Mouse (Mus musculus) midbrain, embryonic 13.5 days (tissue): ENCODE measurements around the gene Insc. TPM values are rescaled to one million over a fixed set of nuclear protein-coding genes. Genes with fewer than 3 reads are reported as not detected.

ENCODE experiments used
- ATAC-seq: fragments of 200-750 bp; cut with Nextera tagmentation; 2 replicates; pipeline ENCODE4 v1.8.0; 2017; ENCODE audit warnings: mild to moderate bottlenecking, moderate TSS enrichment, moderate library complexity
- H3K27ac ChIP-seq: fragments of 300-500 bp; sonication (generic); 2 replicates; pipeline ENCODE4 v1.5.1; 2015; ENCODE audit warnings: inconsistent platforms, mild to moderate bottlenecking, moderate library complexity
- H3K27me3 ChIP-seq: fragments of 300-500 bp; sonication (generic); 2 replicates; pipeline ENCODE4 v1.6.1; 2015; ENCODE audit warnings: mild to moderate bottlenecking, inconsistent platforms
- H3K36me3 ChIP-seq: fragments of 300-500 bp; sonication (generic); 2 replicates; pipeline ENCODE4 v1.6.1; 2015; ENCODE audit warnings: mild to moderate bottlenecking, inconsistent platforms
- H3K4me1 ChIP-seq: fragments of 300-500 bp; sonication (generic); replicated peaks from 2 replicates; pipeline ENCODE4 v1.6.1; 2015; ENCODE audit warnings: inconsistent platforms
- H3K4me2 ChIP-seq: fragments of 300-500 bp; sonication (generic); replicated peaks from 2 replicates; pipeline ENCODE4 v1.6.1; 2015; ENCODE audit warnings: moderate library complexity, mild to moderate bottlenecking, inconsistent platforms
- H3K4me3 ChIP-seq: fragments of 300-500 bp; sonication (generic); replicated peaks from 2 replicates; pipeline ENCODE4 v1.5.1; 2015; ENCODE audit warnings: mild to moderate bottlenecking, inconsistent platforms
- H3K9ac ChIP-seq: fragments of 300-500 bp; sonication (generic); replicated peaks from 2 replicates; pipeline ENCODE4 v1.6.1; 2015; ENCODE audit warnings: mild to moderate bottlenecking, inconsistent platforms
- H3K9me3 ChIP-seq: fragments of 300-500 bp; sonication (generic); 2 replicates; pipeline ENCODE4 v1.6.1; 2016; ENCODE audit warnings: mild to moderate bottlenecking, inconsistent platforms
- WGBS: fragments of 180-500 bp; shearing (Covaris S2); methylation state at CpG from one replicate; pipeline ENCODE4 v1.1.7; 2015; 5-methylcytosine and 5-hydroxymethylcytosine counted together
- polyA plus RNA-seq: library from polyadenylated mRNA; unstranded; fragments of >200 nt; fragmentation: Nextera tagmentation; extraction: Ambion mirVana; gene quantifications from 2 replicates; pipeline ENCODE4 v1.2.1, GENCODE M21; 2015

Insc gene
- polyA plus RNA-seq, 1 experiment from 2014 or later, result 1.7 TPM

DNA sequence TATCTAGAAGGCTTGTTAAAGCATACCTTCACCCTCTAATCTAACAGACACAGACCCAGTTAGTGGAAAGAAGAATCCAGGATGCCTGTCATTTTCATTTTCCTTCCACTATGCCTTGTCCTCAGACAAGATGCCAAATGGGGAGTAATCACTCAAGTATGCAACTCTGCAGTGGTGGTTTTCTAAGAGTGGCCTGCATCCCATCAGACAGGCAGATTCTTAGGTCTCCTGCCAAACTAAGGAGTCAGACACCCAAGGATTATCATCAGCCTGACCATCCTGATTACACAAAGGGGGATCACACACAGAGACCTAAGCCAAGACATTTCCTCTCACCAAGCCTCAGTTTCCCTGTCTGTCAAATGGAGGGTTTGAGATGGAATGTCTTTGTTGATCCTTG lies 5.3 kb upstream of the Insc start:
- Histone ChIP-seq H3K4me3 (no peak overlapping the region), H3K9ac (no peak overlapping the region), H3K4me1 (no peaks in the 10 kb centered on the region), H3K4me2 (no peak overlapping the region), H3K36me3 (no peaks in the 10 kb centered on the region), H3K27ac (no peak overlapping the region), H3K27me3 (no peaks in the 10 kb centered on the region), H3K9me3 (no peaks in the 10 kb centered on the region)
- ATAC-seq, result no peak

GRCm38 (mm10) chr7:114740360-114741165 lies 2.9 kb upstream of the Insc start:
- Histone ChIP-seq H3K4me2 (no peak overlapping the region), H3K9ac (no peak overlapping the region), H3K36me3 (no peaks in the 10 kb centered on the region), H3K9me3 (no peaks in the 10 kb centered on the region), H3K27ac (no peak overlapping the region), H3K4me3 (no peak overlapping the region), H3K27me3 (peaks cover under 1% of the 10 kb centered on the region; the same call in 1 of the 2 replicates), H3K4me1 (peaks cover 6% of the 10 kb centered on the region)
- ATAC-seq, result no peak
- 46% methylated on average over 6 of the region's 6 CpGs for WGBS

- ATAC-seq, result no peak
- no peak overlapping the region for H3K27ac ChIP-seq
- H3K4me1 ChIP-seq, result peaks cover 10% of the 10 kb centered on the region
- WGBS, result 60% methylated on average over 3 of the region's 3 CpGs
- peaks cover 10% of the 10 kb centered on the region; the same call in 1 of the 2 replicates for H3K27me3 ChIP-seq
- H3K36me3 ChIP-seq, result no peaks in the 10 kb centered on the region
- 0 out of 2 replicates have a peak overlapping the region, but pooled peaks have one; percentile 84 for H3K4me2 ChIP-seq
- no peak overlapping the region for H3K4me3 ChIP-seq
- H3K9ac ChIP-seq, result no peak overlapping the region
- no peaks in the 10 kb centered on the region for H3K9me3 ChIP-seq
Measured at GRCm38 (mm10) chr7:114744639-114745245, 1.2 kb downstream of the Insc start.

DNA sequence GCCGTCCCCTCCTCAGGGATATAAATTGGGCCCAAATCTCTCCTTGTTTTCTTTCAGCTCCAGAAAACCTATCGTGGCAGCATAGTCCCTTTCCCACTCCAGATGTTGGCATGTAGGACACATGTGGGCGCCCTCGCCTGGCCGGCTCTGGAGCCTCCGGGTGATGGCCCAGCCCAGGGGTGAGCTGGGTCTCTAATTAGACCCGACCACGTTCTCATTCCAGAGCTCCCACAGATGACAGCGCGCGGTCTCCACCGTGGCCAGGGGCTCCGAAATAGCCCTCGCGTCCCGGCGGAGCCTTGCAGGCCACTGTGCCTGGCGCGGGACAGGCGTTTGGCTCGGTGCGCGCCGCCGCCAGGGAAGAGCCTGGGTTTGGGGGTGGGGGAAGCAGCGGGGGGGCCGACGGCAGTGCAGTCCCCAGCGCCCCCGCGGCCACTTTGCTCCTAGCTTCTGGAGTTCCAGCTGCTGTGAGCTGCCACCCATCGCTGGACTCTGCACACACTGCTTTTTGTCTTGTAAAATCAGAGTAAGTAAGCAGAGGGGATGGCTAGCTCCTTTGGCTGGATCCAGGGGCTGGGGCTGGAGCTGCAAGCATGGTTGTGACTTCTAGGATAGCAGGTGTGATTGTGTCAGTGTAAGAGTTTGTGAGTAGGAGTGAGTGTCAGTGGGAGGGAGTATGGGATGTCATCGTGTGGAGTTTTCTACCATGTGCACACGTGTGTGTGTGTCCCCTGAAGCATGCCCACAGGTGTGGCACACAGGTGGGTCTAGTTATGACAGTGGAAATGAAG lies 2.2 kb downstream of the Insc start:
- peak overlapping the region; percentile 84 for H3K4me2 ChIP-seq
- peak; percentile 81 for ATAC-seq
- H3K4me3 ChIP-seq, result peak overlapping the region; percentile 45
- WGBS, result 5% methylated on average over 34 of the region's 34 CpGs
- H3K9me3 ChIP-seq, result no peaks in the 10 kb centered on the region
- peaks cover 10% of the 10 kb centered on the region for H3K4me1 ChIP-seq
- H3K36me3 ChIP-seq, result no peaks in the 10 kb centered on the region
- peak overlapping the region; percentile 62 for H3K9ac ChIP-seq
- H3K27ac ChIP-seq, result no peak overlapping the region
- H3K27me3 ChIP-seq, result peaks cover 10% of the 10 kb centered on the region; the same call in 1 of the 2 replicates

DNA sequence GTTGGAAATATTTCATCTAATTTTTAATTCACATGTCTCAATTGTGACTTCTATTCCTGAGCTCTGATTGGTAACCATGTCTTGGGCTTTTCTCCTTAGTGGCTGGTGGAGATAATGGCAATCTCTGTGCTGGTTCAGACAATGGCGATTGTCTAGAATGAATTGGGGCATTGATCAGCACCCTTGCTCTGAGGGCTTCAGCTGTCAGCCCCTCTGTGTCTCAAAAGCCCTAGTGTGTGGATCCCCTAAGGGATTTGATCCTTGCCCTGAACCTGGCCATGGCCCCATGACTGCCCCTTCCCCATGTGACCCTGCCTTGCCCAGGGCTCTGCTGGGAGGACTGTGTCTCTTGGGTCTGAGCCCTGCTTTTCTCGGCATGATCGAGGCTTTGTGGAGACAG lies 4.1 kb downstream of the Insc start:
- Histone ChIP-seq H3K27ac (no peak overlapping the region), H3K9me3 (no peaks in the 10 kb centered on the region), H3K4me1 (peaks cover 10% of the 10 kb centered on the region), H3K27me3 (peaks cover 10% of the 10 kb centered on the region; the same call in 1 of the 2 replicates), H3K9ac (no peak overlapping the region), H3K4me3 (no peak overlapping the region), H3K4me2 (no peak overlapping the region), H3K36me3 (no peaks in the 10 kb centered on the region)
- no peak for ATAC-seq
- WGBS, result 62% methylated on average over 3 of the region's 3 CpGs

DNA sequence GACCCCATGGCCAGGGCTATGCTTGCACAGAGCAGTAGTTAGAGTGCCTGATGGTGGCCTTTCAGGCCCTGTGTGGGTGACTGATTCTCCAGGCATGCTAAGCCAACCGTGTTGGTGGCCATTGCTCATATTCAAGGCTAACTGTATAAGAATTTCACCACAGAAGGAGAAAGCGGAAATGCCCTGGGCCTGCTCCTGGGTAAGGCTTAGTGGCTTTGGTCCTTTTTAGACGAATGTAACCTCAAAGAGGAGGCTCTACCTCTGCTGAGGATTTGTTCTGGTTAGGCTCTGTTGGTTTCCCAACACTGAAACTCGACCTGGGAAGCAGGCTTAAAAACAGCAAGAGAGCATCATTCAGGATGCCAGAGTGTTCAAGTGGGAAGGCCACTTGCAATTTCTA lies 4.7 kb downstream of the Insc start:
- ATAC-seq, result no peak
- no peaks in the 10 kb centered on the region for H3K9me3 ChIP-seq
- no peaks in the 10 kb centered on the region for H3K36me3 ChIP-seq
- H3K4me2 ChIP-seq, result no peak overlapping the region
- peaks cover 10% of the 10 kb centered on the region for H3K4me1 ChIP-seq
- 64% methylated on average over 4 of the region's 4 CpGs for WGBS
- H3K27ac ChIP-seq, result no peak overlapping the region
- H3K27me3 ChIP-seq, result peaks cover 10% of the 10 kb centered on the region; the same call in 1 of the 2 replicates
- no peak overlapping the region for H3K4me3 ChIP-seq
- H3K9ac ChIP-seq, result no peak overlapping the region

DNA sequence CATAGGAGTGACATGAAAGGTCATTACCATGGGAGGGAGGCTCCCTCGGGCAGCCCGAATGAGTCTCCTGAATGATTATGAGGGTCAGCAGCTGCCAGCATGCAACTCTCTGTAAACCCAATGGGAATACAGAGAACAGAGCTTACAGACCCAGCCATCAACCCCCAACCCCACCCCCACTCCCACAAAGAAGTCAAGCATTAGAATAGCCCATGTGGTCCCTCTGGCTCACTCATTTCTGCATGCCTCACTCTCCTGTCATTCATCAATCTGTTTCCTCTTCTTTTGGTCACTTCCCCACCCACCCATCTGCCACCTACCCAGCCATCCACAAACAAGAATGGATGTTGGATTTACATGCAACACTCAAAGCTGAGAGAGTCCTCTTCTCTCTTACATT lies 10.0 kb downstream of the Insc start:
- H3K4me1 ChIP-seq, result 0 out of 2 replicates have a peak, but pooled peaks cover 7% of the 10 kb centered on the region
- H3K27me3 ChIP-seq, result no peaks in the 10 kb centered on the region
- no peaks in the 10 kb centered on the region for H3K9me3 ChIP-seq
- no peak overlapping the region for H3K27ac ChIP-seq
- no peak overlapping the region for H3K4me2 ChIP-seq
- no peak for ATAC-seq
- H3K9ac ChIP-seq, result no peak overlapping the region
- no peaks in the 10 kb centered on the region for H3K36me3 ChIP-seq
- WGBS, result 58% methylated on average over 2 of the region's 2 CpGs
- no peak overlapping the region for H3K4me3 ChIP-seq

GRCm38 (mm10) chr7:114754196-114754595 lies 10.7 kb downstream of the Insc start:
- no peak for ATAC-seq
- Histone ChIP-seq H3K9ac (no peak overlapping the region), H3K4me2 (no peak overlapping the region), H3K27me3 (no peaks in the 10 kb centered on the region), H3K4me1 (0 out of 2 replicates have a peak, but pooled peaks cover 7% of the 10 kb centered on the region), H3K4me3 (no peak overlapping the region), H3K27ac (no peak overlapping the region), H3K9me3 (no peaks in the 10 kb centered on the region), H3K36me3 (no peaks in the 10 kb centered on the region)
- WGBS, result 42% methylated on average over 1 of the region's 1 CpGs

- no peaks in the 10 kb centered on the region for H3K9me3 ChIP-seq
- no peaks in the 10 kb centered on the region for H3K27me3 ChIP-seq
- 88% methylated on average over 8 of the region's 8 CpGs for WGBS
- no peak overlapping the region for H3K4me2 ChIP-seq
- no peak for ATAC-seq
- H3K9ac ChIP-seq, result no peak overlapping the region
- no peak overlapping the region for H3K4me3 ChIP-seq
- H3K36me3 ChIP-seq, result no peaks in the 10 kb centered on the region
- H3K4me1 ChIP-seq, result 0 out of 2 replicates have a peak, but pooled peaks cover 7% of the 10 kb centered on the region
- H3K27ac ChIP-seq, result no peak overlapping the region
Measured at GRCm38 (mm10) chr7:114754626-114755025, 11.1 kb downstream of the Insc start.

- no peak overlapping the region for H3K4me3 ChIP-seq
- no peaks in the 10 kb centered on the region for H3K9me3 ChIP-seq
- no peak overlapping the region for H3K4me2 ChIP-seq
- ATAC-seq, result no peak
- no peaks in the 10 kb centered on the region for H3K27me3 ChIP-seq
- H3K36me3 ChIP-seq, result no peaks in the 10 kb centered on the region
- H3K9ac ChIP-seq, result no peak overlapping the region
- H3K27ac ChIP-seq, result no peak overlapping the region
- 79% methylated on average over 2 of the region's 2 CpGs for WGBS
- H3K4me1 ChIP-seq, result no peaks in the 10 kb centered on the region
Measured at GRCm38 (mm10) chr7:114762660-114763059, 19.2 kb downstream of the Insc start.

- ATAC-seq, result no peak
Measured at GRCm38 (mm10) chr7:114765273-114765672, 21.8 kb downstream of the Insc start.

GRCm38 (mm10) chr7:114766523-114766922 lies 23.0 kb downstream of the Insc start:
- 93% methylated on average over 3 of the region's 3 CpGs for WGBS
- Histone ChIP-seq H3K27me3 (no peaks in the 10 kb centered on the region), H3K9ac (no peak overlapping the region), H3K27ac (no peak overlapping the region), H3K9me3 (no peaks in the 10 kb centered on the region), H3K36me3 (no peaks in the 10 kb centered on the region), H3K4me2 (no peak overlapping the region), H3K4me3 (no peak overlapping the region), H3K4me1 (no peaks in the 10 kb centered on the region)
- no peak for ATAC-seq

More at GRCm38 (mm10) chr7:114765273-114765672, 21.8 kb downstream of the Insc start:
- Histone ChIP-seq H3K36me3 (no peaks in the 10 kb centered on the region), H3K4me3 (no peak overlapping the region), H3K4me2 (no peak overlapping the region), H3K9me3 (no peaks in the 10 kb centered on the region), H3K27ac (no peak overlapping the region), H3K27me3 (no peaks in the 10 kb centered on the region), H3K9ac (no peak overlapping the region), H3K4me1 (no peaks in the 10 kb centered on the region)
- 82% methylated on average over 3 of the region's 3 CpGs for WGBS
